In genomic region chr3:28544345-28544869, GRCm38 (mm10) we compare ENCODE assay signal across 17 mouse cellular contexts.
DNase-seq lines count a peak whose midpoint lies in the region; ATAC-seq and TF ChIP-seq lines count a peak whose summit lies in the region.
"Had no signal": no experiment of that assay in that cellular context is flagged by ENCODE, and none has a peak within 500 bp of the region (broad histone marks: within the 10 kb centered on the region; RNA-seq: fewer than 3 reads in every experiment).

No protein-coding gene starts in this region.

- peaks cover 10% of the 10 kb centered on the region for H3K4me1 ChIP-seq in forebrain, embryonic 13.5 days
- H3K4me1 ChIP-seq in forebrain, embryonic 10.5 days = no peaks in the 10 kb centered on the region; the same call in 1 of the 2 replicates
- peaks cover 21% of the 10 kb centered on the region for H3K4me1 ChIP-seq in forebrain, embryonic 15.5 days
- H3K4me1 ChIP-seq in forebrain, embryonic 11.5 days (replicated peaks; ENCODE audit: control insufficient read depth, insufficient read depth, low read length) = no peaks in the 10 kb centered on the region
- H3K4me1 ChIP-seq in midbrain, embryonic 16.5 days (ENCODE audit: control insufficient read depth, insufficient read depth, low read length) = peaks cover 11% of the 10 kb centered on the region
- no peaks in the 10 kb centered on the region for H3K4me1 ChIP-seq in midbrain, postnatal 0 days (ENCODE audit: insufficient read depth, low read length)
- H3K4me1 ChIP-seq: embryonic facial prominence, embryonic 15.5 days had no signal

- H3K4me2 ChIP-seq in forebrain, embryonic 13.5 days = no peak overlapping the region
- H3K4me2 ChIP-seq in forebrain, embryonic 15.5 days (replicated peaks) = no peak overlapping the region
- H3K4me2 ChIP-seq in forebrain, embryonic 11.5 days (ENCODE audit: low read depth, low read length, severe bottlenecking) = no peak overlapping the region
- no peak overlapping the region for H3K4me2 ChIP-seq in midbrain, embryonic 16.5 days (ENCODE audit: low read length)
- H3K4me2 ChIP-seq in midbrain, postnatal 0 days (ENCODE audit: low read depth, low read length, poor library complexity, severe bottlenecking) = no peak overlapping the region
- H3K4me2 ChIP-seq: embryonic facial prominence, embryonic 13.5 days; embryonic facial prominence, embryonic 15.5 days had no signal

- no peaks in the 10 kb centered on the region for H3K27me3 ChIP-seq in forebrain, embryonic 13.5 days
- no peaks in the 10 kb centered on the region for H3K27me3 ChIP-seq in forebrain, embryonic 10.5 days (ENCODE audit: poor library complexity, severe bottlenecking)
- H3K27me3 ChIP-seq in forebrain, embryonic 15.5 days = no peaks in the 10 kb centered on the region
- no peaks in the 10 kb centered on the region for H3K27me3 ChIP-seq in forebrain, embryonic 11.5 days (ENCODE audit: control insufficient read depth, insufficient read depth, low read length)
- H3K27me3 ChIP-seq in midbrain, embryonic 16.5 days (ENCODE audit: control insufficient read depth, insufficient read depth, low read depth, low read length) = no peaks in the 10 kb centered on the region
- no peaks in the 10 kb centered on the region for H3K27me3 ChIP-seq in midbrain, postnatal 0 days (ENCODE audit: insufficient read depth, low read length)
- H3K27me3 ChIP-seq: CH12.LX; embryonic facial prominence, embryonic 13.5 days; embryonic facial prominence, embryonic 15.5 days; Patski had no signal

- no peak for TF ChIP-seq CTCF in layer of hippocampus, adult 2 months (conservative IDR thresholded peaks at IDR 0.05)
- no peak for TF ChIP-seq CTCF in midbrain, postnatal 0 days (IDR thresholded peaks at IDR 0.05)

- no peak overlapping the region for H3K9ac ChIP-seq in forebrain, embryonic 13.5 days
- H3K9ac ChIP-seq in forebrain, embryonic 15.5 days (replicated peaks) = no peak overlapping the region
- H3K9ac ChIP-seq in forebrain, embryonic 11.5 days (ENCODE audit: low read length) = no peak overlapping the region
- no peak overlapping the region for H3K9ac ChIP-seq in midbrain, embryonic 16.5 days (ENCODE audit: low read depth, low read length)
- H3K9ac ChIP-seq in midbrain, postnatal 0 days (replicated peaks; ENCODE audit: low read length, poor library complexity, severe bottlenecking) = no peak overlapping the region
- H3K9ac ChIP-seq: embryonic facial prominence, embryonic 13.5 days; embryonic facial prominence, embryonic 15.5 days had no signal

- H3K36me3 ChIP-seq in forebrain, embryonic 13.5 days (ENCODE audit: poor library complexity, severe bottlenecking) = peaks cover 8% of the 10 kb centered on the region; the same call in 1 of the 2 replicates
- H3K36me3 ChIP-seq in forebrain, embryonic 10.5 days (replicated peaks) = no peaks in the 10 kb centered on the region
- H3K36me3 ChIP-seq in forebrain, embryonic 15.5 days = peaks cover 6% of the 10 kb centered on the region; the same call in 1 of the 2 replicates
- H3K36me3 ChIP-seq in forebrain, embryonic 11.5 days (ENCODE audit: control insufficient read depth, insufficient read depth, low read length) = no peaks in the 10 kb centered on the region
- peaks cover 10% of the 10 kb centered on the region; the same call in 1 of the 2 replicates for H3K36me3 ChIP-seq in midbrain, embryonic 16.5 days (ENCODE audit: control insufficient read depth, insufficient read depth, low read length)
- H3K36me3 ChIP-seq in midbrain, postnatal 0 days (ENCODE audit: insufficient read depth, low read length) = 0 out of 2 replicates have a peak, but pooled peaks cover 3% of the 10 kb centered on the region
- H3K36me3 ChIP-seq: embryonic facial prominence, embryonic 13.5 days; embryonic facial prominence, embryonic 15.5 days; G1E had no signal

- no peak overlapping the region for H3K4me3 ChIP-seq in forebrain, embryonic 13.5 days
- no peak overlapping the region for H3K4me3 ChIP-seq in forebrain, embryonic 10.5 days
- H3K4me3 ChIP-seq in forebrain, embryonic 15.5 days = no peak overlapping the region
- H3K4me3 ChIP-seq in forebrain, embryonic 11.5 days (ENCODE audit: low read depth, low read length) = no peak overlapping the region
- H3K4me3 ChIP-seq in layer of hippocampus, adult 2 months = no peak overlapping the region
- H3K4me3 ChIP-seq in midbrain, embryonic 16.5 days (ENCODE audit: low read depth, low read length) = no peak overlapping the region
- H3K4me3 ChIP-seq in midbrain, postnatal 0 days (ENCODE audit: low read depth, low read length) = no peak overlapping the region
- H3K4me3 ChIP-seq: embryonic facial prominence, embryonic 13.5 days; embryonic facial prominence, embryonic 15.5 days; erythroblast, embryonic 14.5 days had no signal

- peak; percentile 61 for ATAC-seq in forebrain, embryonic 13.5 days
- 0 out of 2 replicates have a peak, but pooled peaks have one; percentile 41 for ATAC-seq in forebrain, embryonic 15.5 days (replicated peaks)
- no peak for ATAC-seq in forebrain, embryonic 11.5 days (replicated peaks; ENCODE audit: low FRiP score)
- ATAC-seq in midbrain, embryonic 16.5 days = no peak
- no peak for ATAC-seq in midbrain, postnatal 0 days (ENCODE audit: low FRiP score)

- H3K27ac ChIP-seq in forebrain, embryonic 13.5 days = peak overlapping the region; percentile 65; the same call in 1 of the 2 replicates
- H3K27ac ChIP-seq in forebrain, embryonic 10.5 days = no peak overlapping the region
- peak overlapping the region; percentile 72 for H3K27ac ChIP-seq in forebrain, embryonic 15.5 days (replicated peaks)
- H3K27ac ChIP-seq in forebrain, embryonic 11.5 days (ENCODE audit: low read depth, low read length) = no peak overlapping the region
- peak overlapping the region; percentile 53 for H3K27ac ChIP-seq in layer of hippocampus, adult 2 months
- 0 out of 2 replicates have a peak overlapping the region, but pooled peaks have one; percentile 28 for H3K27ac ChIP-seq in midbrain, embryonic 16.5 days (ENCODE audit: low read length)
- no peak overlapping the region for H3K27ac ChIP-seq in midbrain, postnatal 0 days (ENCODE audit: low read depth, low read length)
- H3K27ac ChIP-seq: embryonic facial prominence, embryonic 13.5 days; embryonic facial prominence, embryonic 15.5 days had no signal

- no peak for DNase-seq in forebrain, embryonic 10.5 days (ENCODE audit: extremely low spot score, low spot score)
- DNase-seq in forebrain, embryonic 11.5 days (ENCODE audit: low spot score) = no peak
- peak in 1 of 2 experiments; percentile 9 for DNase-seq in layer of hippocampus, adult 2 months (ENCODE audit: low spot score in 2 of 2)
- DNase-seq in layer of hippocampus, adult 9-10 months (ENCODE audit: low spot score) = no peak
- DNase-seq in midbrain, postnatal 0 days (ENCODE audit: low spot score) = no peak
- DNase-seq: cerebellum, adult 11 months; cerebellum, adult 8-10 months; cerebellum, adult 9-11 months had no signal

- H3K9me3 ChIP-seq in forebrain, embryonic 13.5 days (replicated peaks) = no peaks in the 10 kb centered on the region
- no peaks in the 10 kb centered on the region for H3K9me3 ChIP-seq in forebrain, embryonic 10.5 days
- no peaks in the 10 kb centered on the region for H3K9me3 ChIP-seq in forebrain, embryonic 15.5 days
- no peaks in the 10 kb centered on the region for H3K9me3 ChIP-seq in forebrain, embryonic 11.5 days (ENCODE audit: control insufficient read depth, low read length)
- no peaks in the 10 kb centered on the region for H3K9me3 ChIP-seq in midbrain, embryonic 16.5 days (replicated peaks; ENCODE audit: control insufficient read depth, low read length, poor library complexity, severe bottlenecking)
- no peaks in the 10 kb centered on the region for H3K9me3 ChIP-seq in midbrain, postnatal 0 days (ENCODE audit: low read length)
- H3K9me3 ChIP-seq: embryonic facial prominence, embryonic 13.5 days; embryonic facial prominence, embryonic 15.5 days; G1E had no signal

- 21% methylated on average over 11 of the region's 11 CpGs for WGBS in forebrain, embryonic 13.5 days
- 68% methylated on average over 11 of the region's 11 CpGs for WGBS in forebrain, embryonic 10.5 days
- 16% methylated on average over 11 of the region's 11 CpGs for whole genome bisulfite sequencing in forebrain, embryonic 15.5 days
- 44% methylated on average over 11 of the region's 11 CpGs for whole genome bisulfite sequencing in forebrain, embryonic 11.5 days
- 43% methylated on average over 11 of the region's 11 CpGs for WGBS in midbrain, embryonic 16.5 days
- 50% methylated on average over 11 of the region's 11 CpGs for WGBS in midbrain, postnatal 0 days

Comparison
In these comparisons a context has a peak if more than half of its experiments do, and no peak if none do; other contexts are left out.
1. ATAC-seq: peak in forebrain, embryonic 13.5 days (single experiment) and forebrain, embryonic 15.5 days (single experiment); none in forebrain, embryonic 11.5 days (single experiment), midbrain, embryonic 16.5 days (single experiment) and midbrain, postnatal 0 days (single experiment).
2. H3K27ac ChIP-seq: peak in forebrain, embryonic 13.5 days (single experiment), forebrain, embryonic 15.5 days (single experiment), layer of hippocampus, adult 2 months (single experiment) and midbrain, embryonic 16.5 days (single experiment); none in forebrain, embryonic 10.5 days (single experiment), forebrain, embryonic 11.5 days (single experiment) and midbrain, postnatal 0 days (single experiment).